Mouse (Mus musculus) bone marrow macrophage, adult 2 months (primary cell): ENCODE data around the gene Cadm4.
A peak's percentile ranks its signal among the peaks of the same experiment; 100 is the strongest.

Source experiments
- CTCF ChIP-seq: IDR thresholded peaks from 2 replicates; pipeline ENCODE4 v1.5.1; 2012; ENCODE audit warnings: low read depth, mild to moderate bottlenecking, low read length, moderate library complexity
- POLR2A ChIP-seq: IDR thresholded peaks from 2 replicates; pipeline ENCODE4 v1.6.1; 2012; ENCODE audit warnings: mild to moderate bottlenecking, low read depth, low read length, borderline replicate concordance

DNA sequence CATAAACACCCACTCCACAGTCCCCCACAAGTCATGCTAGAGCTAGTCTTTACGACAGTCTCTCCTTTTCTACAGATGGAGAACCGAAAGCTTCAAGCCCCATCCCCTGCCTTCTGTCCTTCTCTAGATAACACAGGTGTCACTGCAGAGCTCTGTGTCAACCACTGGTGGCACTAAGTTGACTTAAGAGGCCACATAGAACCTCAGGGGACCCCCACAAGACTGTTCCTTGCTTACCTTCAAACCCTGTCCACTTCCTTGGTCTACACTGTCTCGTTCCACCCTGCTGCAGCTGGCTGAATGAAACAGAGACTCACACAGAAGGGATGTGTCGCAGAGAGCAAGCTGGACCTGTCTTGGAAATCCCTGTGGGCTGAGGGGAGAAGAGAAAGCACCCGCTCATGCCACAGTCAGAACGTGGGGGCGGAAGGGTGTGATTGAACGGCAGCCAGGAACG lies 29.9 kb upstream of the Cadm4 start, which contains the start of gene Irgc1:
- TF ChIP-seq POLR2A (no peak), CTCF (0 out of 2 replicates have a peak, but pooled peaks have one; percentile 13)
